Mouse (Mus musculus): Measurements from ENCODE around the gene Mkks. TPM values are rescaled to one million over a fixed set of nuclear protein-coding genes. Genes with fewer than 3 reads are reported as not detected.

Gene Mkks
- polyA plus RNA-seq, 1 experiment from 2014 or later, result 13.0 TPM

- Histone ChIP-seq H3K9me3 (replicated peaks; ENCODE audit: control insufficient read depth, low read length) (no peaks in the 10 kb centered on the region), H3K9ac (ENCODE audit: low read length) (no peak overlapping the region), H3K36me3 (ENCODE audit: control insufficient read depth, insufficient read depth, low read length) (no peaks in the 10 kb centered on the region), H3K4me3 (ENCODE audit: low read depth, low read length) (no peak overlapping the region), H3K4me1 (ENCODE audit: control insufficient read depth, insufficient read depth, low read length) (peaks cover 12% of the 10 kb centered on the region; the same call in 1 of the 2 replicates), H3K4me2 (ENCODE audit: low read length) (no peak overlapping the region), H3K27ac (ENCODE audit: low read depth, low read length) (peak overlapping the region; percentile 39; the same call in 1 of the 2 replicates), H3K27me3 (replicated peaks; ENCODE audit: control insufficient read depth, insufficient read depth, low read length) (no peaks in the 10 kb centered on the region)
- ATAC-seq, result peak; percentile 62; the same call in 1 of the 2 replicates
- peak; percentile 39 for DNase-seq (ENCODE audit: low spot score)
- WGBS, result 3% methylated on average over 5 of the region's 5 CpGs
Observed at GRCm38 (mm10) chr2:136854543-136855388, 36.4 kb downstream of the Mkks start.

GRCm38 (mm10) chr2:136850366-136850765, 40.8 kb downstream of the Mkks start:
- H3K4me3 ChIP-seq (ENCODE audit: low read depth, low read length), result no peak overlapping the region
- 80% methylated on average over 3 of the region's 3 CpGs for WGBS
- H3K4me1 ChIP-seq (ENCODE audit: control insufficient read depth, insufficient read depth, low read length), result peaks cover 12% of the 10 kb centered on the region; the same call in 1 of the 2 replicates
- H3K4me2 ChIP-seq (ENCODE audit: low read length), result no peak overlapping the region
- H3K27ac ChIP-seq (ENCODE audit: low read depth, low read length), result no peak overlapping the region
- DNase-seq (ENCODE audit: low spot score), result no peak
- no peak for ATAC-seq
- no peaks in the 10 kb centered on the region for H3K36me3 ChIP-seq (ENCODE audit: control insufficient read depth, insufficient read depth, low read length)
- H3K27me3 ChIP-seq (replicated peaks; ENCODE audit: control insufficient read depth, insufficient read depth, low read length), result no peaks in the 10 kb centered on the region
- no peak overlapping the region for H3K9ac ChIP-seq (ENCODE audit: low read length)
- H3K9me3 ChIP-seq (replicated peaks; ENCODE audit: control insufficient read depth, low read length), result no peaks in the 10 kb centered on the region

DNA sequence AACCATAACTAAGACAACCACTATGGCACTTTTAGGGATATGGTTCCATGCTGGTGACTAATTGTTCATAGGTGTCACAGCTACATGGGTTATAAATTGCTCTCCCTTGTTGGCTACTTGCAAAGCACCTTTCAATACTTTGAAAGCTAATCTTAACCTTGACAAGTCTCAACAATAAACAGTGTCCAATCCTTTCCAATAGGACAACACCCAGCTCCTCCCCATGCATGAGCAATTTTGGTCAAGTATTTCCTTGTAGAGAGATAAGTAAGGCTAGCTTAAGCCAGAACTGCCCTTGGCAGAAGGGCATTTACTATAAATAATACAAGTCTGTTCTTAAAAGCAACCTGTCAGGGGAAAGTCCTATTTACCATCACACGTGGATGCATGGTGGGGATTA, 53.2 kb downstream of the Mkks start:
- H3K4me2 ChIP-seq (ENCODE audit: low read length), result no peak overlapping the region
- no peak for DNase-seq (ENCODE audit: low spot score)

GRCm38 (mm10) chr2:136835882-136836281, 55.3 kb downstream of the Mkks start:
- H3K27me3 ChIP-seq (replicated peaks; ENCODE audit: control insufficient read depth, insufficient read depth, low read length), result no peaks in the 10 kb centered on the region
- DNase-seq (ENCODE audit: low spot score) (peak; percentile 22), ATAC-seq (no peak)

More for the DNA sequence above, 53.2 kb downstream of the Mkks start:
- no peaks in the 10 kb centered on the region for H3K9me3 ChIP-seq (replicated peaks; ENCODE audit: control insufficient read depth, low read length)
- no peak overlapping the region for H3K27ac ChIP-seq (ENCODE audit: low read depth, low read length)
- H3K27me3 ChIP-seq (replicated peaks; ENCODE audit: control insufficient read depth, insufficient read depth, low read length), result no peaks in the 10 kb centered on the region
- no peaks in the 10 kb centered on the region for H3K36me3 ChIP-seq (ENCODE audit: control insufficient read depth, insufficient read depth, low read length)
- H3K9ac ChIP-seq (ENCODE audit: low read length), result no peak overlapping the region
- H3K4me1 ChIP-seq (ENCODE audit: control insufficient read depth, insufficient read depth, low read length), result no peaks in the 10 kb centered on the region
- WGBS, result 39% methylated on average over 1 of the region's 1 CpGs
- no peak overlapping the region for H3K4me3 ChIP-seq (ENCODE audit: low read depth, low read length)
- no peak for ATAC-seq

GRCm38 (mm10) chr2:136834715-136835075, 56.5 kb downstream of the Mkks start:
- no peaks in the 10 kb centered on the region for H3K4me1 ChIP-seq (ENCODE audit: control insufficient read depth, insufficient read depth, low read length)
- no peak for ATAC-seq
- 92% methylated on average over 1 of the region's 1 CpGs for WGBS

More at GRCm38 (mm10) chr2:136835882-136836281, 55.3 kb downstream of the Mkks start:
- no peak overlapping the region for H3K4me2 ChIP-seq (ENCODE audit: low read length)
- no peak overlapping the region for H3K4me3 ChIP-seq (ENCODE audit: low read depth, low read length)
- no peaks in the 10 kb centered on the region for H3K4me1 ChIP-seq (ENCODE audit: control insufficient read depth, insufficient read depth, low read length)
- WGBS, result 71% methylated on average over 3 of the region's 3 CpGs
- H3K36me3 ChIP-seq (ENCODE audit: control insufficient read depth, insufficient read depth, low read length), result no peaks in the 10 kb centered on the region
- H3K9me3 ChIP-seq (replicated peaks; ENCODE audit: control insufficient read depth, low read length), result no peaks in the 10 kb centered on the region
- H3K9ac ChIP-seq (ENCODE audit: low read length), result no peak overlapping the region
- no peak overlapping the region for H3K27ac ChIP-seq (ENCODE audit: low read depth, low read length)

GRCm38 (mm10) chr2:136833976-136834714, 57.0 kb downstream of the Mkks start:
- Histone ChIP-seq H3K9ac (ENCODE audit: low read length) (no peak overlapping the region), H3K27me3 (replicated peaks; ENCODE audit: control insufficient read depth, insufficient read depth, low read length) (no peaks in the 10 kb centered on the region), H3K27ac (ENCODE audit: low read depth, low read length) (no peak overlapping the region), H3K4me3 (ENCODE audit: low read depth, low read length) (no peak overlapping the region), H3K4me2 (ENCODE audit: low read length) (no peak overlapping the region), H3K36me3 (ENCODE audit: control insufficient read depth, insufficient read depth, low read length) (no peaks in the 10 kb centered on the region), H3K4me1 (ENCODE audit: control insufficient read depth, insufficient read depth, low read length) (no peaks in the 10 kb centered on the region), H3K9me3 (replicated peaks; ENCODE audit: control insufficient read depth, low read length) (no peaks in the 10 kb centered on the region)
- DNase-seq (ENCODE audit: low spot score), result no peak
- WGBS, result 89% methylated on average over 3 of the region's 3 CpGs
- ATAC-seq, result no peak

More at GRCm38 (mm10) chr2:136834715-136835075, 56.5 kb downstream of the Mkks start:
- no peaks in the 10 kb centered on the region for H3K36me3 ChIP-seq (ENCODE audit: control insufficient read depth, insufficient read depth, low read length)
- no peak overlapping the region for H3K27ac ChIP-seq (ENCODE audit: low read depth, low read length)
- no peak overlapping the region for H3K4me3 ChIP-seq (ENCODE audit: low read depth, low read length)
- no peak overlapping the region for H3K4me2 ChIP-seq (ENCODE audit: low read length)
- DNase-seq (ENCODE audit: low spot score), result no peak
- no peaks in the 10 kb centered on the region for H3K9me3 ChIP-seq (replicated peaks; ENCODE audit: control insufficient read depth, low read length)
- no peaks in the 10 kb centered on the region for H3K27me3 ChIP-seq (replicated peaks; ENCODE audit: control insufficient read depth, insufficient read depth, low read length)
- no peak overlapping the region for H3K9ac ChIP-seq (ENCODE audit: low read length)

- no peak overlapping the region for H3K27ac ChIP-seq (ENCODE audit: low read depth, low read length)
- H3K4me1 ChIP-seq (ENCODE audit: control insufficient read depth, insufficient read depth, low read length), result no peaks in the 10 kb centered on the region
- no peak overlapping the region for H3K4me3 ChIP-seq (ENCODE audit: low read depth, low read length)
- DNase-seq (ENCODE audit: low spot score) (no peak), ATAC-seq (no peak)
- no peaks in the 10 kb centered on the region for H3K36me3 ChIP-seq (ENCODE audit: control insufficient read depth, insufficient read depth, low read length)
- 87% methylated on average over 3 of the region's 3 CpGs for WGBS
- no peaks in the 10 kb centered on the region for H3K27me3 ChIP-seq (replicated peaks; ENCODE audit: control insufficient read depth, insufficient read depth, low read length)
- no peak overlapping the region for H3K4me2 ChIP-seq (ENCODE audit: low read length)
- no peak overlapping the region for H3K9ac ChIP-seq (ENCODE audit: low read length)
- H3K9me3 ChIP-seq (replicated peaks; ENCODE audit: control insufficient read depth, low read length), result no peaks in the 10 kb centered on the region
Observed at GRCm38 (mm10) chr2:136832936-136833335, 58.3 kb downstream of the Mkks start.

DNA sequence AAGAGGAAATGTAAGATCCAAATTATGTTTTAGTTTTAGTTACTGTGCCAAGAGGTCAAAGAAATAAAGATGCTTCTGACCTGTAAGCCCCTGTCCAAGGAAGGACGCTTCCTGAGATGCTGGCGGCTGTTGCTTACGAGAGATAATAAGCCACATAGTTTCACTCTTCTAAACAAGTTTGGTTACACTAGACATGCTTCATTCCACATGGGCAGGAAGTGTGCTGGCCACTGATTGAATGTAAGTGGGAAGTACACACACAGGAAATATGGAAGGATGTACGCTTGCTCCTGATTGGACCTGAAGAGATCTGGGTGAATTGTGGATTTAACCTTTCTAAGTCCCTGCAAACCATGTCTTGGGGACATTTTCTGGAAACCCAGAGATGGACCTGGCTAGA, 63.6 kb downstream of the Mkks start:
- Histone ChIP-seq H3K4me1 (ENCODE audit: control insufficient read depth, insufficient read depth, low read length) (no peaks in the 10 kb centered on the region), H3K4me2 (ENCODE audit: low read length) (no peak overlapping the region), H3K4me3 (ENCODE audit: low read depth, low read length) (no peak overlapping the region), H3K27ac (ENCODE audit: low read depth, low read length) (no peak overlapping the region), H3K27me3 (replicated peaks; ENCODE audit: control insufficient read depth, insufficient read depth, low read length) (no peaks in the 10 kb centered on the region), H3K9me3 (replicated peaks; ENCODE audit: control insufficient read depth, low read length) (no peaks in the 10 kb centered on the region), H3K36me3 (ENCODE audit: control insufficient read depth, insufficient read depth, low read length) (no peaks in the 10 kb centered on the region), H3K9ac (ENCODE audit: low read length) (no peak overlapping the region)
- ATAC-seq, result no peak
- 85% methylated on average over 4 of the region's 4 CpGs for WGBS
- DNase-seq (ENCODE audit: low spot score), result no peak

All from forebrain, embryonic 14.5 days (tissue).